In genomic region chr1:193173810-193174129, GRCm38 (mm10) we compare ENCODE assay signal across 8 mouse cellular contexts. TPM values are rescaled to one million over a fixed set of nuclear protein-coding genes. Genes with fewer than 3 reads are reported as not detected.
A peak's percentile ranks its signal among the peaks of the same experiment; 100 is the strongest.
DNase-seq lines count a peak whose midpoint lies in the region; ATAC-seq and TF ChIP-seq lines count a peak whose summit lies in the region.

No protein-coding gene starts in this region.

- H3K9me3 ChIP-seq in kidney, embryonic 14.5 days (ENCODE audit: control insufficient read depth, low read length) = no peaks in the 10 kb centered on the region
- H3K9me3 ChIP-seq in hindbrain, embryonic 13.5 days = no peaks in the 10 kb centered on the region
- H3K9me3 ChIP-seq in midbrain, embryonic 13.5 days = no peaks in the 10 kb centered on the region

- no peaks in the 10 kb centered on the region for H3K36me3 ChIP-seq in kidney, embryonic 14.5 days (ENCODE audit: control insufficient read depth, insufficient read depth, low read length)
- no peaks in the 10 kb centered on the region for H3K36me3 ChIP-seq in hindbrain, embryonic 13.5 days
- H3K36me3 ChIP-seq in midbrain, embryonic 13.5 days = no peaks in the 10 kb centered on the region

- peak overlapping the region; percentile 83 for H3K27ac ChIP-seq in kidney, embryonic 14.5 days (ENCODE audit: low read depth, low read length)
- peak overlapping the region; percentile 66 for H3K27ac ChIP-seq in bone marrow macrophage, adult 2 months (ENCODE audit: insufficient read depth, low read depth, low read length)
- H3K27ac ChIP-seq in hindbrain, embryonic 13.5 days = peak overlapping the region; percentile 81
- H3K27ac ChIP-seq in midbrain, embryonic 13.5 days = peak overlapping the region; percentile 83

- no peak for TF ChIP-seq POLR2A in bone marrow macrophage, adult 2 months (IDR thresholded peaks at IDR 0.05; ENCODE audit: borderline replicate concordance, low read depth, low read length)

- 21% methylated on average over 9 of the region's 9 CpGs for WGBS in kidney, embryonic 14.5 days
- 22% methylated on average over 9 of the region's 9 CpGs for WGBS in hindbrain, embryonic 13.5 days
- 23% methylated on average over 9 of the region's 9 CpGs for WGBS in midbrain, embryonic 13.5 days

- peaks cover 22% of the 10 kb centered on the region; the same call in 1 of the 2 replicates for H3K4me1 ChIP-seq in kidney, embryonic 14.5 days (ENCODE audit: control insufficient read depth, insufficient read depth, low read length)
- H3K4me1 ChIP-seq in bone marrow macrophage, adult 2 months (ENCODE audit: control insufficient read depth, insufficient read depth, low read length) = peaks cover 23% of the 10 kb centered on the region
- H3K4me1 ChIP-seq in hindbrain, embryonic 13.5 days (replicated peaks) = peaks cover 43% of the 10 kb centered on the region
- peaks cover 45% of the 10 kb centered on the region for H3K4me1 ChIP-seq in midbrain, embryonic 13.5 days (replicated peaks)

- H3K4me3 ChIP-seq in kidney, embryonic 14.5 days (ENCODE audit: low read length) = peak overlapping the region; percentile 77
- peak overlapping the region; percentile 74 for H3K4me3 ChIP-seq in bone marrow macrophage, adult 2 months (ENCODE audit: insufficient read depth, low read length)
- H3K4me3 ChIP-seq in hindbrain, embryonic 13.5 days = peak overlapping the region; percentile 71
- H3K4me3 ChIP-seq in midbrain, embryonic 13.5 days (replicated peaks) = peak overlapping the region; percentile 83

- no peak for ATAC-seq in kidney, embryonic 14.5 days (ENCODE audit: low FRiP score, low TSS enrichment)
- ATAC-seq in hindbrain, embryonic 13.5 days (ENCODE audit: low FRiP score) = no peak
- ATAC-seq in midbrain, embryonic 13.5 days = no peak

- no peak for TF ChIP-seq CTCF in bone marrow macrophage, adult 2 months (IDR thresholded peaks at IDR 0.05; ENCODE audit: low read depth, low read length)

- H3K27me3 ChIP-seq in kidney, embryonic 14.5 days (ENCODE audit: control insufficient read depth, insufficient read depth, low read length) = no peaks in the 10 kb centered on the region
- H3K27me3 ChIP-seq in hindbrain, embryonic 13.5 days = no peaks in the 10 kb centered on the region
- no peaks in the 10 kb centered on the region for H3K27me3 ChIP-seq in midbrain, embryonic 13.5 days

- peak overlapping the region; percentile 79 for H3K9ac ChIP-seq in kidney, embryonic 14.5 days (ENCODE audit: low read depth, low read length)
- H3K9ac ChIP-seq in hindbrain, embryonic 13.5 days = peak overlapping the region; percentile 69
- H3K9ac ChIP-seq in midbrain, embryonic 13.5 days (replicated peaks) = peak overlapping the region; percentile 78

- peak overlapping the region; percentile 69 for H3K4me2 ChIP-seq in kidney, embryonic 14.5 days (replicated peaks; ENCODE audit: low read depth, low read length)
- H3K4me2 ChIP-seq in hindbrain, embryonic 13.5 days = peak overlapping the region; percentile 66
- peak overlapping the region; percentile 66 for H3K4me2 ChIP-seq in midbrain, embryonic 13.5 days (replicated peaks)

- no peak for DNase-seq in kidney, postnatal 10 days
- no peak for DNase-seq in layer of hippocampus, adult 9-10 months (ENCODE audit: low spot score)
- DNase-seq in B cell, adult 2 months = no peak
- DNase-seq in embryo, embryonic 9.5 days (ENCODE audit: extremely low spot score) = no peak

RNA-seq across cellular contexts. Expression of gene A130010J15Rik, which starts 5.9 kb away (rescaled TPM):
- polyA plus RNA-seq in kidney, embryonic 14.5 days (2014; fragmentation: Nextera tagmentation; extraction: Ambion mirVana) = 13.1 and 16.0 TPM in 2 replicates
- 3.8 and 4.2 TPM in 2 replicates for polyA plus RNA-seq in bone marrow macrophage, adult 2 months (2012; ENCODE audit: insufficient read depth, insufficient read length, missing spikeins)
- polyA plus RNA-seq in hindbrain, embryonic 13.5 days (2015; fragmentation: Nextera tagmentation; extraction: Ambion mirVana) = 12.9 and 13.5 TPM in 2 replicates
- polyA plus RNA-seq in midbrain, embryonic 13.5 days (2015; fragmentation: Nextera tagmentation; extraction: Ambion mirVana) = 14.2 and 15.4 TPM in 2 replicates

RNA-seq across cellular contexts. Expression of gene Irf6, which starts 20.9 kb away (rescaled TPM):
- 7.4 and 16.1 TPM in 2 replicates for polyA plus RNA-seq in kidney, embryonic 14.5 days (2014; fragmentation: Nextera tagmentation; extraction: Ambion mirVana)
- not detected in 2 replicates for polyA plus RNA-seq in bone marrow macrophage, adult 2 months (2012; ENCODE audit: insufficient read depth, insufficient read length, missing spikeins)
- 0.62 and 0.82 TPM in 2 replicates for polyA plus RNA-seq in hindbrain, embryonic 13.5 days (2015; fragmentation: Nextera tagmentation; extraction: Ambion mirVana)
- polyA plus RNA-seq in midbrain, embryonic 13.5 days (2015; fragmentation: Nextera tagmentation; extraction: Ambion mirVana) = 0.62 and 0.74 TPM in 2 replicates

RNA-seq across cellular contexts. Expression of gene Traf3ip3, which starts 27.7 kb away (rescaled TPM):
- polyA plus RNA-seq in kidney, embryonic 14.5 days (2014; fragmentation: Nextera tagmentation; extraction: Ambion mirVana) = 0.50 and 1.6 TPM in 2 replicates
- 48.6 and 52.3 TPM in 2 replicates for polyA plus RNA-seq in bone marrow macrophage, adult 2 months (2012; ENCODE audit: insufficient read depth, insufficient read length, missing spikeins)
- 2.1 and 2.8 TPM in 2 replicates for polyA plus RNA-seq in hindbrain, embryonic 13.5 days (2015; fragmentation: Nextera tagmentation; extraction: Ambion mirVana)
- 1.1 and 1.2 TPM in 2 replicates for polyA plus RNA-seq in midbrain, embryonic 13.5 days (2015; fragmentation: Nextera tagmentation; extraction: Ambion mirVana)

RNA-seq across cellular contexts. Expression of gene Lamb3, which starts 33.7 kb away (rescaled TPM):
- polyA plus RNA-seq in kidney, embryonic 14.5 days (2014; fragmentation: Nextera tagmentation; extraction: Ambion mirVana) = 0.29 and 0.49 TPM in 2 replicates
- 0.50 TPM in 1 of 2 replicates, not detected in the other for polyA plus RNA-seq in bone marrow macrophage, adult 2 months (2012; ENCODE audit: insufficient read depth, insufficient read length, missing spikeins)
- 0.18 and 0.73 TPM in 2 replicates for polyA plus RNA-seq in hindbrain, embryonic 13.5 days (2015; fragmentation: Nextera tagmentation; extraction: Ambion mirVana)
- polyA plus RNA-seq in midbrain, embryonic 13.5 days (2015; fragmentation: Nextera tagmentation; extraction: Ambion mirVana) = 0.58 and 0.62 TPM in 2 replicates

RNA-seq across cellular contexts. Expression of gene Diexf, which starts 43.7 kb away (rescaled TPM):
- polyA plus RNA-seq in kidney, embryonic 14.5 days (2014; fragmentation: Nextera tagmentation; extraction: Ambion mirVana) = 9.0 and 11.0 TPM in 2 replicates
- 9.8 and 14.3 TPM in 2 replicates for polyA plus RNA-seq in bone marrow macrophage, adult 2 months (2012; ENCODE audit: insufficient read depth, insufficient read length, missing spikeins)
- polyA plus RNA-seq in hindbrain, embryonic 13.5 days (2015; fragmentation: Nextera tagmentation; extraction: Ambion mirVana) = 7.1 and 7.4 TPM in 2 replicates
- polyA plus RNA-seq in midbrain, embryonic 13.5 days (2015; fragmentation: Nextera tagmentation; extraction: Ambion mirVana) = 8.7 and 10.2 TPM in 2 replicates

Comparison
In these comparisons a context has a peak if more than half of its experiments do, and no peak if none do; other contexts are left out.
1. RNA of gene Traf3ip3, which starts 27.7 kb away (polyA plus RNA-seq): 48.6 to 52.3 TPM in bone marrow macrophage, adult 2 months; 2.1 to 2.8 TPM in hindbrain, embryonic 13.5 days, 0.50 to 1.6 TPM in kidney, embryonic 14.5 days and 1.1 to 1.2 TPM in midbrain, embryonic 13.5 days; every median in the first group is over 10 times any median in the second.
2. Peak in every context shown above with its lines, with median percentiles within 50 percentile points of each other: H3K27ac ChIP-seq, H3K4me2 ChIP-seq, H3K4me3 ChIP-seq and H3K9ac ChIP-seq.